Comparison of ENCODE assay signal across 25 mouse cellular contexts in genomic region chr10:13140434-13140833, GRCm38 (mm10). TPM values are rescaled to one million over a fixed set of nuclear protein-coding genes. Genes with fewer than 3 reads are reported as not detected.
DNase-seq lines count a peak whose midpoint lies in the region; ATAC-seq lines count a peak whose summit lies in the region.
"Had no signal": no experiment of that assay in that cellular context is flagged by ENCODE, and none has a peak within 500 bp of the region (broad histone marks: within the 10 kb centered on the region; RNA-seq: fewer than 3 reads in every experiment).

No protein-coding gene starts in this region.

- no peaks in the 10 kb centered on the region for H3K9me3 ChIP-seq in limb, embryonic 15.5 days
- H3K9me3 ChIP-seq in limb, embryonic 10.5 days (replicated peaks): no peaks in the 10 kb centered on the region
- H3K9me3 ChIP-seq in stomach, embryonic 16.5 days (replicated peaks; ENCODE audit: control insufficient read depth, low read length): no peaks in the 10 kb centered on the region
- H3K9me3 ChIP-seq: forebrain, embryonic 12.5 days; heart, embryonic 15.5 days; hindbrain, embryonic 15.5 days had no signal

- ATAC-seq in limb, embryonic 15.5 days (ENCODE audit: insufficient number of reproducible peaks, low FRiP score, low TSS enrichment, low read depth): no peak
- ATAC-seq in stomach, embryonic 16.5 days (ENCODE audit: insufficient read depth, low FRiP score): no peak
- ATAC-seq: activated CD4-positive, CD25-positive, alpha-beta regulatory T cell, adult 4 months; forebrain, postnatal 0 days; Patski had no signal

- no peak overlapping the region for H3K4me3 ChIP-seq in limb, embryonic 15.5 days
- no peak overlapping the region for H3K4me3 ChIP-seq in limb, embryonic 10.5 days
- H3K4me3 ChIP-seq in stomach, embryonic 16.5 days (replicated peaks; ENCODE audit: low read length): no peak overlapping the region
- H3K4me3 ChIP-seq: forebrain, embryonic 12.5 days; heart, embryonic 15.5 days; hindbrain, embryonic 15.5 days had no signal

- WGBS in limb, embryonic 15.5 days: 64% methylated on average over 2 of the region's 2 CpGs
- 87% methylated on average over 2 of the region's 2 CpGs for WGBS in limb, embryonic 10.5 days
- WGBS in stomach, embryonic 16.5 days: 38% methylated on average over 2 of the region's 2 CpGs

- DNase-seq in heart, adult 11 months: peak; percentile 39
- DNase-seq in heart, postnatal 14 days: no peak
- no peak for DNase-seq in limb, embryonic 10.5 days (ENCODE audit: low spot score)
- DNase-seq in frontal cortex, postnatal 25 days (ENCODE audit: low spot score in 2 of 2): no peak
- DNase-seq: adrenal gland, postnatal 14 days; cerebellum, adult 11-12 months; cerebellum, adult 9-10 months; cerebellum, postnatal 25 days; forebrain, postnatal 0 days; gastrocnemius, postnatal 36 days; heart, adult 18-20 months had no signal

- no peaks in the 10 kb centered on the region for H3K27me3 ChIP-seq in limb, embryonic 15.5 days
- H3K27me3 ChIP-seq in limb, embryonic 10.5 days (ENCODE audit: low read depth, poor library complexity, severe bottlenecking): no peaks in the 10 kb centered on the region
- H3K27me3 ChIP-seq in stomach, embryonic 16.5 days (ENCODE audit: control insufficient read depth, insufficient read depth, low read length): no peaks in the 10 kb centered on the region
- H3K27me3 ChIP-seq: CH12.LX; forebrain, embryonic 12.5 days; heart, embryonic 15.5 days; hindbrain, embryonic 15.5 days had no signal

- no peak overlapping the region for H3K9ac ChIP-seq in limb, embryonic 15.5 days
- no peak overlapping the region for H3K9ac ChIP-seq in stomach, embryonic 16.5 days (ENCODE audit: low read length)
- H3K9ac ChIP-seq: forebrain, embryonic 12.5 days; forebrain, postnatal 0 days; heart, embryonic 15.5 days; hindbrain, embryonic 15.5 days had no signal

- H3K36me3 ChIP-seq in limb, embryonic 15.5 days: no peaks in the 10 kb centered on the region
- no peaks in the 10 kb centered on the region for H3K36me3 ChIP-seq in limb, embryonic 10.5 days
- H3K36me3 ChIP-seq in stomach, embryonic 16.5 days (ENCODE audit: control insufficient read depth, insufficient read depth, low read length): no peaks in the 10 kb centered on the region
- H3K36me3 ChIP-seq: forebrain, embryonic 12.5 days; heart, embryonic 15.5 days; hindbrain, embryonic 15.5 days had no signal

- intact Hi-C loops in heart, postnatal 14 days (cut with DNase I): no loop called here

- 0 out of 2 replicates have a peak, but pooled peaks cover 4% of the 10 kb centered on the region for H3K4me1 ChIP-seq in limb, embryonic 15.5 days
- no peaks in the 10 kb centered on the region for H3K4me1 ChIP-seq in limb, embryonic 10.5 days
- no peaks in the 10 kb centered on the region for H3K4me1 ChIP-seq in stomach, embryonic 16.5 days (ENCODE audit: control insufficient read depth, insufficient read depth, low read length)
- H3K4me1 ChIP-seq: forebrain, embryonic 12.5 days; hindbrain, embryonic 15.5 days had no signal

- no peak overlapping the region for H3K4me2 ChIP-seq in limb, embryonic 15.5 days
- H3K4me2 ChIP-seq in stomach, embryonic 16.5 days (ENCODE audit: low read depth, low read length): no peak overlapping the region
- H3K4me2 ChIP-seq: forebrain, embryonic 12.5 days; heart, embryonic 11.5 days; heart, embryonic 15.5 days; hindbrain, embryonic 15.5 days had no signal

- H3K27ac ChIP-seq in limb, embryonic 15.5 days: peak overlapping the region; percentile 54
- no peak overlapping the region for H3K27ac ChIP-seq in limb, embryonic 10.5 days
- H3K27ac ChIP-seq in stomach, embryonic 16.5 days (ENCODE audit: low read length): peak overlapping the region; percentile 81
- H3K27ac ChIP-seq: forebrain, embryonic 12.5 days; heart, embryonic 15.5 days; hindbrain, embryonic 15.5 days had no signal

RNA-seq across cellular contexts. Expression of gene Zc2hc1b, which starts 37.4 kb away (rescaled TPM):
- total RNA-seq in heart, postnatal 14 days (2021): not detected
- not detected in 2 replicates for polyA plus RNA-seq in limb, embryonic 15.5 days (2015; fragmentation: Nextera tagmentation; extraction: Ambion mirVana)
- not detected in 2 replicates for polyA plus RNA-seq in limb, embryonic 10.5 days (2016; fragmentation: Nextera tagmentation; extraction: Ambion mirVana)
- polyA plus RNA-seq in stomach, embryonic 16.5 days (2015; fragmentation: Nextera tagmentation; extraction: Ambion mirVana): not detected in 2 replicates
- total RNA-seq: adrenal gland, adult 18-20 months; adrenal gland, postnatal 14 days; CH12.LX; forebrain, postnatal 0 days; gastrocnemius, adult 8-10 months; gastrocnemius, postnatal 36 days; heart, adult 18-20 months; heart, postnatal 25 days had no signal
- polyA plus RNA-seq: activated CD4-positive, CD25-positive, alpha-beta regulatory T cell, adult 4 months; cortical plate, adult 2 months; forebrain, embryonic 12.5 days; forebrain, postnatal 0 days; heart, embryonic 11.5 days; heart, embryonic 15.5 days; hindbrain, embryonic 11.5 days; hindbrain, embryonic 15.5 days; Patski had no signal

RNA-seq across cellular contexts. Expression of gene Ltv1, which starts 52.5 kb away (rescaled TPM):
- 10 to 100 TPM; 19.9 to 20.1 TPM for total RNA-seq in heart, postnatal 14 days (2021)
- 70.1 and 74.3 TPM in 2 replicates for polyA plus RNA-seq in limb, embryonic 15.5 days (2015; fragmentation: Nextera tagmentation; extraction: Ambion mirVana)
- polyA plus RNA-seq in limb, embryonic 10.5 days (2016; fragmentation: Nextera tagmentation; extraction: Ambion mirVana): 65.3 and 68.0 TPM in 2 replicates
- 76.3 and 77.5 TPM in 2 replicates for polyA plus RNA-seq in stomach, embryonic 16.5 days (2015; fragmentation: Nextera tagmentation; extraction: Ambion mirVana)
